Mouse (Mus musculus) midbrain, embryonic 14.5 days (tissue): ENCODE data around the gene 9930022D16Rik. TPM values are rescaled to one million over a fixed set of nuclear protein-coding genes. Genes with fewer than 3 reads are reported as not detected.

Source experiments
- ATAC-seq: fragments of 200-750 bp; cut with Nextera tagmentation; 2 replicates; pipeline ENCODE4 v1.8.0; 2017; ENCODE audit warnings: moderate number of reproducible peaks, moderate library complexity; ENCODE audit not compliant: low FRiP score, low TSS enrichment
- DNase-seq: peaks from one replicate; pipeline ENCODE4 v3.0.0-alpha.2; 2015
- H3K27ac ChIP-seq: fragments of 300-500 bp; sonication (generic); replicated peaks from 2 replicates; pipeline ENCODE4 v1.5.1; 2014; ENCODE audit warnings: mild to moderate bottlenecking, low read depth, low read length, moderate library complexity
- H3K27me3 ChIP-seq: fragments of 300-500 bp; sonication (generic); 2 replicates; pipeline ENCODE4 v1.6.1; 2014; ENCODE audit warnings: low read length, control low read depth, mixed read lengths; ENCODE audit not compliant: control insufficient read depth, insufficient read depth
- H3K36me3 ChIP-seq: fragments of 300-500 bp; sonication (generic); 2 replicates; pipeline ENCODE4 v1.6.1; 2014; ENCODE audit warnings: low read length, control low read depth; ENCODE audit not compliant: control insufficient read depth, insufficient read depth
- H3K4me1 ChIP-seq: fragments of 300-500 bp; sonication (generic); 2 replicates; pipeline ENCODE4 v1.6.1; 2014; ENCODE audit warnings: mild to moderate bottlenecking, antibody characterized with exemption, low read length, control low read depth; ENCODE audit not compliant: control insufficient read depth, insufficient read depth
- H3K4me2 ChIP-seq: fragments of 300-500 bp; sonication (generic); 2 replicates; pipeline ENCODE4 v1.6.1; 2014; ENCODE audit warnings: mild to moderate bottlenecking, low read length, moderate library complexity
- H3K4me3 ChIP-seq: fragments of 300-500 bp; sonication (generic); replicated peaks from 2 replicates; pipeline ENCODE4 v1.5.1; 2014; ENCODE audit warnings: low read depth, low read length
- H3K9ac ChIP-seq: fragments of 300-500 bp; sonication (generic); replicated peaks from 2 replicates; pipeline ENCODE4 v1.6.1; 2014; ENCODE audit warnings: mild to moderate bottlenecking, low read length, moderate library complexity
- H3K9me3 ChIP-seq: fragments of 300-500 bp; sonication (generic); 2 replicates; pipeline ENCODE4 v1.6.1; 2016; ENCODE audit warnings: low read length, control low read depth, mixed read lengths; ENCODE audit not compliant: control insufficient read depth
- WGBS: fragments of 180-500 bp; shearing (Covaris S2); extraction: QIAGEN DNeasy Blood & Tissue Kit; methylation state at CpG from one replicate; pipeline ENCODE4 v1.1.7; 2014; 5-methylcytosine and 5-hydroxymethylcytosine counted together
- polyA plus RNA-seq: library from polyadenylated mRNA; unstranded; fragments of >200 nt; fragmentation: Nextera tagmentation; extraction: Ambion mirVana; gene quantifications from 2 replicates; pipeline ENCODE4 v1.2.1, GENCODE M21; 2014

Gene 9930022D16Rik
- polyA plus RNA-seq, 1 experiment from 2014 or later: not detected

DNA sequence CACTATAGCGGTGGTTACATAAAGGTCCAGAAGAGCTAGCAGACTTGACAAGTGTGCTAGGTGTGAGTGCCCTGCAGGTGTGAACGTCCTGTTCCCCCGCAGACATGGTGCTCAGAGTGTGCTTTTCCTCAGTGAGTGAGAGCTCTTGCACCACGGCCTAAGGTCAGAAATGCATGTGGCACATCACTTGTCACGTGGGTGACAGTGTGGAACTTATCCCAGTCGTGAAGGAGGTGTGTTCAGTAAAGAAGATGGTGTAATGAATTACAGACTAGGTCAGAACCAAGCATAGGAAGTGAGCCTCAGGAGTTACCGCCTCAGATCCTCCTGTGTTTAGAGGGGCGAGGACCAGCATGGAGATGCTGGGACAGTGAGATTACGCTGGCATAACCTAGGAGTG is 18.4 kb upstream of the 9930022D16Rik start:
- WGBS: 90% methylated on average over 9 of the region's 9 CpGs
- no peak overlapping the region for H3K9ac ChIP-seq
- H3K4me2 ChIP-seq: no peak overlapping the region
- H3K27me3 ChIP-seq: no peaks in the 10 kb centered on the region
- H3K4me1 ChIP-seq: no peaks in the 10 kb centered on the region
- no peaks in the 10 kb centered on the region for H3K9me3 ChIP-seq
- H3K4me3 ChIP-seq: no peak overlapping the region
- peaks cover 42% of the 10 kb centered on the region for H3K36me3 ChIP-seq
- DNase-seq: no peak
- no peak for ATAC-seq
- H3K27ac ChIP-seq: no peak overlapping the region

DNA sequence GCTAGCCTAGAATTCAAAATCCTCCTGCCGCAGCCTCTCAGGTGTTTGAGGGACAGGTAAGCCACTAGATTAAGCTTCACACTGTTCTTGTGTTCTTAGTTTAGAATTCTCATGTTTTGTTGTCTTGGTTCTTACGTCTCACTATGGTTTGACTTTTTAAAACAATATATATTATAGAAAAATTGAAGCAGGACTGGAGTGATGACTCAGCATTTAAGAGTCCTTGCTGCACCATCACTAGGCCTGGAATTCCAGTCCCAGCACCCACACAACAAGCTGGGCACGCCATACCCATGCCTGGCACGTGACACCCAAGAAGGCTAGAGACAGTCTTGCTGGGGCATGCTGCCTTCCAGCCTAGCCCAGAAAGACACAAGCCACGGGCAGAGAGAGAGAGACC is 7.3 kb upstream of the 9930022D16Rik start:
- 87% methylated on average over 5 of the region's 5 CpGs for WGBS
- no peak for ATAC-seq
- H3K27me3 ChIP-seq: no peaks in the 10 kb centered on the region

DNA sequence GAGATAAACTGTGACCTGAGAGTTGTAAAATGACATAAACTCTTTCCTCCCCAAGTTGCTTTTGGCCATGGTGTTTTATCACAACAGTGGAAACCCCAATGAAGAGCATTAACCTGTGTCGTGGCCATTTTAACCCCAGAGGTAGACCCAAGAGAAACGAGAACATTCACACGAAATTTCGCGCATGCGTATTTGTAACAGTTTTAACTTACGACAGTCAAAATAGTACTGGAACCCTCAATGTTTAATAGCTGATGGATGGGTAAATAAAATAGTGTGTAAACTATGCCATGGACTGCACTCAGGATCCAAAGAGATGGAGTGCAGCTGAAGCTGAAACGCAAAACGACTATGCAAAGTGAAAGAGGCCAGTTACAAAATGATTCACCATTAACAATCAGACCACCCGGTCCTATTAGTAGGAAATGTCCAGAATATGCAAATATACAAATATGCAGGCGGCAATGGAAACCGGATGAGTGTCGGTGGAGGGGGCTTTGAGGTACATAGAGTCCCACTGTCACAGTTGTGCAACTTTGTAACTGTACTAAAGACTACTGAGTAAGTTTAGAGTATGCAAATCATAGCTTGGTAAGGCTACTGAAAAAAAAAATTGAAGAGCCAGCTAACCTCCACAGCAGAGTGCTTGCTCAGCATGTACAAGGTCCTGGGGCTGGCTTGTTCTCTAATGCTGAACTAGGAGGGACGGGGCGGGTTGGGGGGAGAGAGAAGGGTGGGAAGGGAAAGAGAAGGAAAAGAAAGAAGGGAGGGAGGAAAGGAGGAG is 3.3 kb upstream of the 9930022D16Rik start:
- 91% methylated on average over 15 of the region's 15 CpGs for WGBS
- ATAC-seq: no peak

More for the DNA sequence above, 7.3 kb upstream of the 9930022D16Rik start:
- no peaks in the 10 kb centered on the region for H3K36me3 ChIP-seq
- no peak overlapping the region for H3K27ac ChIP-seq
- no peak overlapping the region for H3K4me3 ChIP-seq
- no peaks in the 10 kb centered on the region for H3K4me1 ChIP-seq
- no peak for DNase-seq
- H3K9me3 ChIP-seq: no peaks in the 10 kb centered on the region
- no peak overlapping the region for H3K9ac ChIP-seq
- no peak overlapping the region for H3K4me2 ChIP-seq

DNA sequence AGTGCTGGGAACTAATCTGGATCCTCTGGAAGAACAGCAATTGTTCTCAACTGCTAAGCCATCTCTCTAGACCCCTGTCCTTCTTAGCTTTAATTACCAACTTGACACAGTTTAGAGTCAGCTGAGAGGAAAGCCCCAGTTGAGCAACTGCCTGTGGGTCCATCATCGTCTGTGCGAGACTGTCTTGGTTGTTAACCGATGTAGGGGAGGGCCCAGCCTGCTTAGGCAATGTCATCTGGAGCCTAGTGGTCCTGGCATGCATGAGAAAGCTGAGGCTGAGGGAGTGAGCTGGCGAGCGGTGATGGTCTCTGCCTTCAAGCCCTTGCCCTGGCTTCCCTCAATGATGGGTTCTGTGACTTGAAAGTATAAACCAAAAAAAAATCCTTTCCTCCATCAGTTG is 1.1 kb downstream of the 9930022D16Rik start:
- DNase-seq (no peak), ATAC-seq (no peak)
- H3K36me3 ChIP-seq: no peaks in the 10 kb centered on the region
- no peaks in the 10 kb centered on the region for H3K27me3 ChIP-seq
- H3K27ac ChIP-seq: no peak overlapping the region
- no peaks in the 10 kb centered on the region for H3K9me3 ChIP-seq
- H3K9ac ChIP-seq: no peak overlapping the region
- H3K4me1 ChIP-seq: no peaks in the 10 kb centered on the region
- 90% methylated on average over 5 of the region's 5 CpGs for WGBS
- no peak overlapping the region for H3K4me3 ChIP-seq
- no peak overlapping the region for H3K4me2 ChIP-seq

More for the DNA sequence above, 3.3 kb upstream of the 9930022D16Rik start:
- H3K4me2 ChIP-seq: no peak overlapping the region
- no peaks in the 10 kb centered on the region for H3K27me3 ChIP-seq
- no peak for DNase-seq
- no peaks in the 10 kb centered on the region for H3K36me3 ChIP-seq
- no peak overlapping the region for H3K4me3 ChIP-seq
- H3K9me3 ChIP-seq: no peaks in the 10 kb centered on the region
- H3K4me1 ChIP-seq: no peaks in the 10 kb centered on the region
- no peak overlapping the region for H3K27ac ChIP-seq
- H3K9ac ChIP-seq: no peak overlapping the region

DNA sequence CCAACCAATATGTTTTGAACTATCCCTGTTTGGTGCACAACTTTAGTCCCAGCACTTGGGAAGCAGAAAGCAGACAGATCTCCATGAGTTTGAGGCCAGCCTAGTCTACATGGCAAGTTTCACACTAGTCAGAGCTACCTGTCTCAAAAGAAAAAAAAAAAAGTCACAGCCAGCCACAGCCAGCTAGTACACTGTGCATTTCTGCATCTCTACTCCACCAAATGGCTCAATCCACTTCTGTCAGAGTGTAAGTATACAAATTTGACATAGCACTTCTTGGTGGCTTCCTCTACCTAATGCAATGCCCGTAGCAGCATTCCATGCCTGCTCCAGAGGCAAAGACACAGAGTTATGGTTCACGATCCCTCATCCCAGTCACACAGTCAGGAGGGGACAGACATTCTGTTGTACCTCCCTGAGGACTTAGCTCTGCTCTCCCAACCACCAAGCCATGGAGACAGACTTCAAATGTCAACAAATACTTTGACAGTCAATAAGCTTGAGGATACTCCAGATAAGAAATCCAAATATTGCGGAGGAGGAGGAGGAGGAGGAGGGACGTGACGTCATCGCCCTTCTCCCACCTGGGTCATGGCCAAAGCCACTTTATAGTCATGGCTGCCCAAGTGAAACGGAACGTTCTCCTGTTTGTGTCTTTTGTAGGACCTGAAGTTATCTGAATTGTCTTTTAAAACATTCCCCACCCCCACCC is 3.1 kb downstream of the 9930022D16Rik start:
- H3K9me3 ChIP-seq: no peaks in the 10 kb centered on the region
- no peak overlapping the region for H3K27ac ChIP-seq
- DNase-seq (no peak), ATAC-seq (no peak)
- H3K36me3 ChIP-seq: no peaks in the 10 kb centered on the region
- H3K4me2 ChIP-seq: no peak overlapping the region
- no peaks in the 10 kb centered on the region for H3K27me3 ChIP-seq
- no peak overlapping the region for H3K4me3 ChIP-seq
- H3K4me1 ChIP-seq: no peaks in the 10 kb centered on the region
- WGBS: 85% methylated on average over 8 of the region's 8 CpGs
- H3K9ac ChIP-seq: no peak overlapping the region

DNA sequence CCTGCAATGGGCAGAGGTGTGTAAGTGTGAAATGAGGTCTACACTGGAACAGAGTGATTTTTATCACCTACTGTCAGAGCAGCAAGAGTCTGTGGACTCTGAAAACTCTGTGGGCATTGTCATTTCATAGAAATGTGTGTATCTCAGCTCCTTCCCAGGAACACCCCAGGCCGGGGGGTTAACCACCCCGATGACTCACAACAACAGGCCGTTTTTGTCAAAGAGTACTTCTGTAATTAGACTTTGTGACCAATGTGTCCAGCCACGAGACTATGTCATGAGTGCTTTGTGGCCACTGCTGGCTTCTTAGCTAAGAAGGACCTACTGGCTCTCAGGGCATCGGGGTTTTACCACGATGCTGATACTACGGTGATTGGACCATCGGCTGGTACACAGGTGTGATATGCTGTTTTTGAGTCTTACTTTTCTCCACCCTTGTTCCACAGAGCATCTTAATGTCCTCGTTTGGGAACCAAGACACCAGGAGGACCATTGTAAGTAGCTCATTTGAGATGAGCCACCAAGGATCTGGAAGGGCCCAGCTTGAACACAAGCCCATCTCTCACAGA is 3.8 kb downstream of the 9930022D16Rik start:
- no peaks in the 10 kb centered on the region for H3K4me1 ChIP-seq
- H3K9ac ChIP-seq: no peak overlapping the region
- ATAC-seq: no peak
- H3K36me3 ChIP-seq: no peaks in the 10 kb centered on the region
- no peak overlapping the region for H3K27ac ChIP-seq
- WGBS: 92% methylated on average over 9 of the region's 9 CpGs
- H3K9me3 ChIP-seq: no peaks in the 10 kb centered on the region
- H3K4me3 ChIP-seq: no peak overlapping the region
- H3K4me2 ChIP-seq: no peak overlapping the region
- DNase-seq: no peak
- no peaks in the 10 kb centered on the region for H3K27me3 ChIP-seq

GRCm38 (mm10) chr11:109419461-109419860 is 5.7 kb downstream of the 9930022D16Rik start:
- ATAC-seq (no peak), DNase-seq (no peak)
- no peaks in the 10 kb centered on the region for H3K4me1 ChIP-seq
- WGBS: 52% methylated on average over 4 of the region's 4 CpGs
- H3K36me3 ChIP-seq: no peaks in the 10 kb centered on the region
- H3K27ac ChIP-seq: no peak overlapping the region
- no peak overlapping the region for H3K4me2 ChIP-seq
- H3K4me3 ChIP-seq: no peak overlapping the region
- H3K9me3 ChIP-seq: no peaks in the 10 kb centered on the region
- H3K9ac ChIP-seq: no peak overlapping the region
- H3K27me3 ChIP-seq: no peaks in the 10 kb centered on the region

- WGBS: 41% methylated on average over 16 of the region's 16 CpGs
- H3K27ac ChIP-seq: no peak overlapping the region
- H3K9ac ChIP-seq: no peak overlapping the region
- no peaks in the 10 kb centered on the region for H3K27me3 ChIP-seq
- DNase-seq: peak; percentile 13
- no peaks in the 10 kb centered on the region for H3K9me3 ChIP-seq
- no peak overlapping the region for H3K4me3 ChIP-seq
- no peak overlapping the region for H3K4me2 ChIP-seq
- no peaks in the 10 kb centered on the region for H3K4me1 ChIP-seq
- H3K36me3 ChIP-seq: no peaks in the 10 kb centered on the region
- ATAC-seq: no peak
These were observed 6.3 kb downstream of the 9930022D16Rik start for GRCm38 (mm10) chr11:109419961-109420566.
